Comparison of ENCODE assay signal across 14 mouse cellular contexts in genomic region chr16:87655005-87655404, GRCm38 (mm10). TPM values are rescaled to one million over a fixed set of nuclear protein-coding genes. Genes with fewer than 3 reads are reported as not detected.
DNase-seq lines count a peak whose midpoint lies in the region; ATAC-seq and TF ChIP-seq lines count a peak whose summit lies in the region.
"Had no signal": no experiment of that assay in that cellular context is flagged by ENCODE, and none has a peak within 500 bp of the region (broad histone marks: within the 10 kb centered on the region; RNA-seq: fewer than 3 reads in every experiment).

No protein-coding gene starts in this region.

- DNase-seq in adrenal gland, postnatal 36 days = peak; percentile 27 to 36
- no peak for DNase-seq in adrenal gland, adult 18-20 months (ENCODE audit: low spot score in 2 of 2)
- DNase-seq in layer of hippocampus, adult 11-12 months (ENCODE audit: low spot score) = peak; percentile 15
- DNase-seq in layer of hippocampus, adult 2 months (ENCODE audit: low spot score in 2 of 2) = no peak
- peak; percentile 61 for DNase-seq in Muller cell, postnatal 12 days (ENCODE audit: inconsistent ontology term)
- no peak for DNase-seq in liver, embryonic 14.5 days (ENCODE audit: low read depth in 3 of 3, low spot score in 3 of 3)
- no peak for DNase-seq in forebrain, embryonic 11.5 days (ENCODE audit: low spot score)
- DNase-seq: cerebellum, postnatal 14 days; spleen, adult 18-20 months had no signal

- 36% methylated on average over 5 of the region's 5 CpGs for WGBS in liver, embryonic 14.5 days (ENCODE audit: insufficient replicate concordance)
- WGBS in forebrain, embryonic 11.5 days = 92% methylated on average over 5 of the region's 5 CpGs

- H3K4me1 ChIP-seq in liver, embryonic 14.5 days (replicated peaks; ENCODE audit: control insufficient read depth in 2 of 2, insufficient read depth in 2 of 2, low read length in 1 of 2) = peaks cover 0 to 6% of the 10 kb centered on the region in 2 experiments; a peak in 2 of 4 replicates
- H3K4me1 ChIP-seq in forebrain, embryonic 11.5 days (replicated peaks; ENCODE audit: control insufficient read depth, insufficient read depth, low read length) = no peaks in the 10 kb centered on the region
- H3K4me1 ChIP-seq: embryonic facial prominence, embryonic 12.5 days had no signal

- no peaks in the 10 kb centered on the region for H3K9me3 ChIP-seq in liver, embryonic 14.5 days (ENCODE audit: control insufficient read depth, low read length)
- H3K9me3 ChIP-seq in forebrain, embryonic 11.5 days (ENCODE audit: control insufficient read depth, low read length) = no peaks in the 10 kb centered on the region
- H3K9me3 ChIP-seq: embryonic facial prominence, embryonic 12.5 days had no signal

- no peak overlapping the region for H3K4me2 ChIP-seq in liver, embryonic 14.5 days (ENCODE audit: low read depth)
- no peak overlapping the region for H3K4me2 ChIP-seq in forebrain, embryonic 11.5 days (ENCODE audit: low read depth, low read length, severe bottlenecking)
- H3K4me2 ChIP-seq: embryonic facial prominence, embryonic 12.5 days had no signal

- no peak for TF ChIP-seq EP300 in liver, embryonic 14.5 days (IDR thresholded peaks at IDR 0.05; ENCODE audit: low read depth)

- H3K9ac ChIP-seq in liver, embryonic 14.5 days (replicated peaks) = no peak overlapping the region
- no peak overlapping the region for H3K9ac ChIP-seq in forebrain, embryonic 11.5 days (ENCODE audit: low read length)
- H3K9ac ChIP-seq: embryonic facial prominence, embryonic 12.5 days had no signal

- no peaks in the 10 kb centered on the region for H3K36me3 ChIP-seq in liver, embryonic 14.5 days (replicated peaks; ENCODE audit: control insufficient read depth, insufficient read depth, low read depth)
- H3K36me3 ChIP-seq in forebrain, embryonic 11.5 days (ENCODE audit: control insufficient read depth, insufficient read depth, low read length) = no peaks in the 10 kb centered on the region
- H3K36me3 ChIP-seq: embryonic facial prominence, embryonic 12.5 days had no signal

- H3K27me3 ChIP-seq in liver, embryonic 14.5 days (ENCODE audit: control insufficient read depth, insufficient read depth, low read length) = no peaks in the 10 kb centered on the region
- H3K27me3 ChIP-seq in forebrain, embryonic 11.5 days (ENCODE audit: control insufficient read depth, insufficient read depth, low read length) = no peaks in the 10 kb centered on the region
- H3K27me3 ChIP-seq: embryonic facial prominence, embryonic 12.5 days had no signal

- TF ChIP-seq CTCF in layer of hippocampus, adult 2 months (conservative IDR thresholded peaks at IDR 0.05) = no peak
- no peak for TF ChIP-seq CTCF in liver, embryonic 14.5 days (IDR thresholded peaks at IDR 0.05; ENCODE audit: low read depth)

- peak; percentile 20; the same call in 1 of the 2 replicates for ATAC-seq in liver, embryonic 14.5 days (ENCODE audit: insufficient read depth)
- no peak for ATAC-seq in CD4-positive, CD25-positive, alpha-beta regulatory T cell, adult 4 months
- ATAC-seq in forebrain, embryonic 11.5 days (replicated peaks; ENCODE audit: low FRiP score) = no peak
- ATAC-seq: hindbrain, embryonic 16.5 days had no signal

- H3K27ac ChIP-seq in layer of hippocampus, adult 2 months = no peak overlapping the region
- H3K27ac ChIP-seq in liver, embryonic 14.5 days = no peak overlapping the region
- no peak overlapping the region for H3K27ac ChIP-seq in forebrain, embryonic 11.5 days (ENCODE audit: low read depth, low read length)
- H3K27ac ChIP-seq: embryonic facial prominence, embryonic 12.5 days; heart, adult 2 months; stomach, postnatal 0 days had no signal

- H3K4me3 ChIP-seq in layer of hippocampus, adult 2 months = no peak overlapping the region
- H3K4me3 ChIP-seq in liver, embryonic 14.5 days (ENCODE audit: insufficient read depth in 1 of 2, low read depth in 2 of 2, low read length in 2 of 2) = no peak overlapping the region
- H3K4me3 ChIP-seq in forebrain, embryonic 11.5 days (ENCODE audit: low read depth, low read length) = no peak overlapping the region
- H3K4me3 ChIP-seq: embryonic facial prominence, embryonic 12.5 days; heart, adult 2 months had no signal

RNA-seq across cellular contexts. Expression of gene Bach1, which starts 43.7 kb away (rescaled TPM):
- total RNA-seq in adrenal gland, postnatal 36 days (2021) = 10 to 100 TPM; 18.6 to 31.2 TPM
- total RNA-seq in adrenal gland, adult 18-20 months (2021) = 10 to 100 TPM; 16.5 to 22.3 TPM
- 10 to 100 TPM; 11.3 TPM for total RNA-seq in layer of hippocampus, adult 2 months (2021)
- 4.0 and 5.4 TPM in 2 replicates for polyA plus RNA-seq in liver, embryonic 14.5 days (2012; rRNA removed)
- polyA plus RNA-seq in liver, embryonic 14.5 days (2014; fragmentation: Nextera tagmentation; extraction: Ambion mirVana) = 4.2 and 5.8 TPM in 2 replicates
- polyA plus RNA-seq in CD4-positive, CD25-positive, alpha-beta regulatory T cell, adult 4 months (2017; shearing (Covaris generic)) = 1 to 10 TPM; 3.4 to 3.9 TPM
- 18.5 and 18.9 TPM in 2 replicates for polyA plus RNA-seq in forebrain, embryonic 11.5 days (2014; fragmentation: Nextera tagmentation; extraction: Ambion mirVana)

Comparison
In these comparisons a context has a peak if more than half of its experiments do, and no peak if none do; other contexts are left out.
1. DNase-seq: peak in adrenal gland, postnatal 36 days (2 of 2), layer of hippocampus, adult 11-12 months (single experiment) and Muller cell, postnatal 12 days (single experiment); none in adrenal gland, adult 18-20 months (0 of 2), layer of hippocampus, adult 2 months (0 of 2), liver, embryonic 14.5 days (0 of 3) and forebrain, embryonic 11.5 days (single experiment).